Mouse (Mus musculus) spleen, embryonic (tissue): Measurements from ENCODE around the gene Ezh1.

Source experiments
- CTCF ChIA-PET: fragments of 350-600 bp; sonication (Branson Sonifier 250); formaldehyde crosslinking; loops from one replicate; lab custom pipeline; 2022; lab: Charles Lee

Gene Ezh1

GRCm38 (mm10) chr11:101216936-101217335 is 9.3 kb downstream of the Ezh1 start:
- CTCF ChIA-PET = no interaction called here

GRCm38 (mm10) chr11:101211970-101212369 is 14.3 kb downstream of the Ezh1 start:
- CTCF ChIA-PET = interaction anchor here (0.7 kb wide), 2 partner anchors 69 to 947 kb away, joined by 5 to 10 read pairs; no protein-coding TSS in a partner anchor

- CTCF ChIA-PET = interaction anchor here (1.0 kb wide), 1 partner anchor 394 kb away, joined by 3 read pairs; no protein-coding TSS in a partner anchor
Measured at GRCm38 (mm10) chr11:101200986-101201385, 25.3 kb downstream of the Ezh1 start.

GRCm38 (mm10) chr11:101199555-101199954 is 26.7 kb downstream of the Ezh1 start:
- CTCF ChIA-PET = interaction anchor here (0.6 kb wide), 1 partner anchor 81 kb away, joined by 3 read pairs; no protein-coding TSS in a partner anchor

GRCm38 (mm10) chr11:101196175-101196574 is 30.1 kb downstream of the Ezh1 start:
- CTCF ChIA-PET = interaction anchor here (0.5 kb wide), 1 partner anchor 1944 kb away, joined by 3 read pairs; no protein-coding TSS in a partner anchor

GRCm38 (mm10) chr11:101195571-101195970 is 30.7 kb downstream of the Ezh1 start:
- CTCF ChIA-PET = no interaction called here

GRCm38 (mm10) chr11:101195101-101195500 is 31.2 kb downstream of the Ezh1 start:
- CTCF ChIA-PET = no interaction called here

GRCm38 (mm10) chr11:101194643-101195042 is 31.6 kb downstream of the Ezh1 start:
- CTCF ChIA-PET = no interaction called here

- CTCF ChIA-PET = no interaction called here
Measured at GRCm38 (mm10) chr11:101194137-101194536, 32.1 kb downstream of the Ezh1 start.

GRCm38 (mm10) chr11:101193076-101193475 is 33.2 kb downstream of the Ezh1 start:
- CTCF ChIA-PET = interaction anchor here (0.6 kb wide), 2 partner anchors 176 to 522 kb away, joined by 3 read pairs; no protein-coding TSS in a partner anchor

GRCm38 (mm10) chr11:101192646-101193045 is 33.6 kb downstream of the Ezh1 start:
- CTCF ChIA-PET = interaction anchor here (0.6 kb wide), 1 partner anchor 177 kb away, joined by 3 read pairs; no protein-coding TSS in a partner anchor

GRCm38 (mm10) chr11:101191919-101192470 is 34.3 kb downstream of the Ezh1 start:
- CTCF ChIA-PET = no interaction called here

GRCm38 (mm10) chr11:101190913-101191907 is 35.1 kb downstream of the Ezh1 start:
- CTCF ChIA-PET = interaction anchor here (1.0 kb wide), 1 partner anchor 12 kb away, joined by 3 read pairs; no protein-coding TSS in a partner anchor

GRCm38 (mm10) chr11:101190181-101190912 is 35.9 kb downstream of the Ezh1 start:
- CTCF ChIA-PET = no interaction called here

- CTCF ChIA-PET = no interaction called here
Measured at GRCm38 (mm10) chr11:101189495-101190180, 36.6 kb downstream of the Ezh1 start.

- CTCF ChIA-PET = no interaction called here
Measured at GRCm38 (mm10) chr11:101188166-101188805, 38.0 kb downstream of the Ezh1 start.

- CTCF ChIA-PET = no interaction called here
Measured at GRCm38 (mm10) chr11:101187541-101187940, 38.7 kb downstream of the Ezh1 start.

GRCm38 (mm10) chr11:101186526-101187247 is 39.6 kb downstream of the Ezh1 start:
- CTCF ChIA-PET = interaction anchor here (0.5 kb wide), 1 partner anchor 22 kb away, joined by 13 read pairs; no protein-coding TSS in a partner anchor

- CTCF ChIA-PET = interaction anchor here (0.7 kb wide), 1 partner anchor 24 kb away, joined by 3 read pairs; no protein-coding TSS in a partner anchor
Measured at GRCm38 (mm10) chr11:101185441-101185840, 40.8 kb downstream of the Ezh1 start.
